Mouse (Mus musculus) thymus, postnatal 14 days (tissue): ENCODE data around the gene Gm4175.
"Not testable (repeated sequence)": the region's sequence is repeated elsewhere in the genome, so short reads cannot be mapped to it uniquely, and the experiment has no call there.

Experiments
- DNase-seq: peaks from one replicate; pipeline ENCODE4 v3.0.0; 2021

Gm4175 gene

GRCm38 (mm10) chr7:21761375-21761774 lies at the start of gene Gm4175:
Gm4175 (minus strand) TSS chr7:21761475.
- not testable (repeated sequence) for DNase-seq

GRCm38 (mm10) chr7:21796628-21797027 lies 35.4 kb upstream of the Gm4175 start, which contains the start of gene Gm4177:
Gm4177 (minus strand) TSS chr7:21796728.
- not testable (repeated sequence) for DNase-seq
